Mouse (Mus musculus): Measurements from ENCODE around the gene Phf11c. TPM values are rescaled to one million over a fixed set of nuclear protein-coding genes. Genes with fewer than 3 reads are reported as not detected.
A peak's percentile ranks its signal among the peaks of the same experiment; 100 is the strongest.

Phf11c gene
- polyA plus RNA-seq (2014; fragmentation: Nextera tagmentation; extraction: Ambion mirVana): 0.31 and 0.49 TPM in 2 replicates

- Histone ChIP-seq H3K4me2 (ENCODE audit: low read length) (no peak within 1 kb of the TSS), H3K4me3 (replicated peaks; ENCODE audit: low read depth, low read length) (no peak within 1 kb of the TSS), H3K9ac (replicated peaks; ENCODE audit: low read length) (no peak within 1 kb of the TSS), H3K9me3 (ENCODE audit: control insufficient read depth, low read length) (no peaks in the 10 kb centered on the region), H3K27me3 (ENCODE audit: control insufficient read depth, insufficient read depth, low read length) (no peaks in the 10 kb centered on the region), H3K27ac (replicated peaks; ENCODE audit: low read depth, low read length) (no peak within 1 kb of the TSS), H3K4me1 (ENCODE audit: control insufficient read depth, insufficient read depth, low read length) (no peaks in the 10 kb centered on the region), H3K36me3 (ENCODE audit: control insufficient read depth, insufficient read depth, low read length) (no peaks in the 10 kb centered on the region)
- ATAC-seq (ENCODE audit: low FRiP score, low TSS enrichment): no peak
- 93% methylated on average over 3 of the region's 3 CpGs for WGBS
- no peak for DNase-seq
These were observed at the start of gene Phf11c for GRCm38 (mm10) chr14:59395281-59395680. Gene Phf11c, minus strand, starts transcription at chr14:59395381.

- Histone ChIP-seq H3K27me3 (ENCODE audit: control insufficient read depth, insufficient read depth, low read length) (no peaks in the 10 kb centered on the region), H3K4me3 (replicated peaks; ENCODE audit: low read depth, low read length) (peak overlapping the region; percentile 80), H3K27ac (replicated peaks; ENCODE audit: low read depth, low read length) (peak overlapping the region; percentile 83; the same call in 1 of the 2 replicates), H3K36me3 (ENCODE audit: control insufficient read depth, insufficient read depth, low read length) (no peaks in the 10 kb centered on the region), H3K4me1 (ENCODE audit: control insufficient read depth, insufficient read depth, low read length) (peaks cover 5% of the 10 kb centered on the region), H3K9me3 (ENCODE audit: control insufficient read depth, low read length) (no peaks in the 10 kb centered on the region), H3K4me2 (ENCODE audit: low read length) (peak overlapping the region; percentile 90), H3K9ac (replicated peaks; ENCODE audit: low read length) (peak overlapping the region; percentile 79)
- DNase-seq (no peak), ATAC-seq (ENCODE audit: low FRiP score, low TSS enrichment) (no peak)
- 16% methylated on average over 6 of the region's 6 CpGs for WGBS
These were observed 46.3 kb upstream of the Phf11c start for GRCm38 (mm10) chr14:59441472-59441805.

- Histone ChIP-seq H3K27me3 (ENCODE audit: control insufficient read depth, insufficient read depth, low read length) (no peaks in the 10 kb centered on the region), H3K9me3 (ENCODE audit: control insufficient read depth, low read length) (no peaks in the 10 kb centered on the region), H3K9ac (replicated peaks; ENCODE audit: low read length) (peak within 1 kb of the TSS; percentile 79), H3K4me2 (ENCODE audit: low read length) (peak within 1 kb of the TSS; percentile 90), H3K4me3 (replicated peaks; ENCODE audit: low read depth, low read length) (peak within 1 kb of the TSS; percentile 80), H3K36me3 (ENCODE audit: control insufficient read depth, insufficient read depth, low read length) (no peaks in the 10 kb centered on the region), H3K4me1 (ENCODE audit: control insufficient read depth, insufficient read depth, low read length) (peaks cover 5% of the 10 kb centered on the region), H3K27ac (replicated peaks; ENCODE audit: low read depth, low read length) (peak within 1 kb of the TSS; percentile 83)
- ATAC-seq (ENCODE audit: low FRiP score, low TSS enrichment) (peak; percentile 100), DNase-seq (peak; percentile 96)
- WGBS: under 1% methylated on average over 66 of the region's 66 CpGs
These were observed 45.6 kb upstream of the Phf11c start, which contains the start of the genes Setdb2 and Cab39l for GRCm38 (mm10) chr14:59440558-59441471. Gene Setdb2, minus strand, starts transcription at chr14:59440884. Gene Cab39l, plus strand, starts transcription at chr14:59440972.

- H3K27me3 ChIP-seq (ENCODE audit: control insufficient read depth, insufficient read depth, low read length): no peaks in the 10 kb centered on the region
- DNase-seq (no peak), ATAC-seq (ENCODE audit: low FRiP score, low TSS enrichment) (no peak)
- H3K4me3 ChIP-seq (replicated peaks; ENCODE audit: low read depth, low read length): peak overlapping the region; percentile 80
- H3K4me1 ChIP-seq (ENCODE audit: control insufficient read depth, insufficient read depth, low read length): peaks cover 5% of the 10 kb centered on the region
- 18% methylated on average over 7 of the region's 7 CpGs for WGBS
- H3K36me3 ChIP-seq (ENCODE audit: control insufficient read depth, insufficient read depth, low read length): no peaks in the 10 kb centered on the region
- no peaks in the 10 kb centered on the region for H3K9me3 ChIP-seq (ENCODE audit: control insufficient read depth, low read length)
- H3K9ac ChIP-seq (replicated peaks; ENCODE audit: low read length): peak overlapping the region; percentile 79
- H3K4me2 ChIP-seq (ENCODE audit: low read length): peak overlapping the region; percentile 90
- H3K27ac ChIP-seq (replicated peaks; ENCODE audit: low read depth, low read length): no peak overlapping the region
These were observed 44.9 kb upstream of the Phf11c start for GRCm38 (mm10) chr14:59440039-59440438.

DNA sequence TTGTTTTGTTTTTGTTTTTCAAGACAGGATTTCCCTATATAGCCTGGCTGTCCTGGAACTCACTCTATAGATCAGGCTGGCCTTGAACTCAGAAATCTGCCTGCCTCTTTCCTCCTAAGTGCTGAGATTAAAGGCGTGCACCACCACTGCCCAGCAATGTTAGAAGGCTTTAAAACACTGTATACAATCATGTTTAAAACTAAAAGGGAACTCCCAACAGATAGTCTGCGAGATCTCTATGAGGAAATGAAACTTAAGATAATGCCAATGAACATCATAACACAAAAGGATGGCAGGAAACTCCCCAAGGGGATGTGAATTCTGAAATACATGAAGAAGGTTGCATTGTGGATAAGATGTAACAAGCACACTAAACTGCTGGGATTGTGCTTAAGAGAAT is 43.3 kb upstream of the Phf11c start:
- ATAC-seq (ENCODE audit: low FRiP score, low TSS enrichment): no peak
- 95% methylated on average over 2 of the region's 2 CpGs for WGBS
- no peak overlapping the region for H3K4me2 ChIP-seq (ENCODE audit: low read length)

DNA sequence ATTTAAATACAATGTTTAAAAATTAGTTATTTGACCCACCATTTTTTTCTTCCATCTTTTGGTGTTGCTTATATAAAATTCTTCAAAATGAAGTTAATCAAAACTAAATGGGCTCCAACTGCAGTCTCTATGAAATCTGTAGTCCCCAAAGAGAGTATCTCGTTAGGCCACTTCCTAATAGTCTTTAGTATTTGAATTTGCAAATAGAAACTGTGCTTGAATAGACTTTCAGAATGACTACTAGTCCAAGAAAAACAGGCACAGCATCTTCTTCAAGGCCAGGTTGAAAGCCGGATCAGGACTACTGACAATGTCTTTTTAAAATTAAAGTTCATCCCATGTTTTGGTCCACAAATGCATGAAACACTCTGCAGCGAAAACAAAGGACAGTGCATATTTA is 42.2 kb upstream of the Phf11c start:
- ATAC-seq (ENCODE audit: low FRiP score, low TSS enrichment) (no peak), DNase-seq (no peak)
- Histone ChIP-seq H3K4me3 (replicated peaks; ENCODE audit: low read depth, low read length) (no peak overlapping the region), H3K9ac (replicated peaks; ENCODE audit: low read length) (no peak overlapping the region), H3K4me2 (ENCODE audit: low read length) (no peak overlapping the region), H3K27me3 (ENCODE audit: control insufficient read depth, insufficient read depth, low read length) (no peaks in the 10 kb centered on the region), H3K27ac (replicated peaks; ENCODE audit: low read depth, low read length) (no peak overlapping the region), H3K9me3 (ENCODE audit: control insufficient read depth, low read length) (no peaks in the 10 kb centered on the region), H3K4me1 (ENCODE audit: control insufficient read depth, insufficient read depth, low read length) (peaks cover 5% of the 10 kb centered on the region), H3K36me3 (ENCODE audit: control insufficient read depth, insufficient read depth, low read length) (no peaks in the 10 kb centered on the region)
- 91% methylated on average over 3 of the region's 3 CpGs for WGBS

More for the DNA sequence above, 43.3 kb upstream of the Phf11c start:
- DNase-seq: no peak
- no peaks in the 10 kb centered on the region for H3K27me3 ChIP-seq (ENCODE audit: control insufficient read depth, insufficient read depth, low read length)
- H3K27ac ChIP-seq (replicated peaks; ENCODE audit: low read depth, low read length): no peak overlapping the region
- no peak overlapping the region for H3K9ac ChIP-seq (replicated peaks; ENCODE audit: low read length)
- no peaks in the 10 kb centered on the region for H3K9me3 ChIP-seq (ENCODE audit: control insufficient read depth, low read length)
- H3K4me3 ChIP-seq (replicated peaks; ENCODE audit: low read depth, low read length): no peak overlapping the region
- H3K4me1 ChIP-seq (ENCODE audit: control insufficient read depth, insufficient read depth, low read length): peaks cover 5% of the 10 kb centered on the region
- no peaks in the 10 kb centered on the region for H3K36me3 ChIP-seq (ENCODE audit: control insufficient read depth, insufficient read depth, low read length)

GRCm38 (mm10) chr14:59435206-59435605 is 40.0 kb upstream of the Phf11c start:
- Histone ChIP-seq H3K9me3 (ENCODE audit: control insufficient read depth, low read length) (no peaks in the 10 kb centered on the region), H3K36me3 (ENCODE audit: control insufficient read depth, insufficient read depth, low read length) (no peaks in the 10 kb centered on the region), H3K27ac (replicated peaks; ENCODE audit: low read depth, low read length) (no peak overlapping the region), H3K4me3 (replicated peaks; ENCODE audit: low read depth, low read length) (no peak overlapping the region), H3K9ac (replicated peaks; ENCODE audit: low read length) (no peak overlapping the region), H3K4me1 (ENCODE audit: control insufficient read depth, insufficient read depth, low read length) (peaks cover 5% of the 10 kb centered on the region), H3K27me3 (ENCODE audit: control insufficient read depth, insufficient read depth, low read length) (no peaks in the 10 kb centered on the region), H3K4me2 (ENCODE audit: low read length) (no peak overlapping the region)
- no peak for DNase-seq
- ATAC-seq (ENCODE audit: low FRiP score, low TSS enrichment): no peak

DNA sequence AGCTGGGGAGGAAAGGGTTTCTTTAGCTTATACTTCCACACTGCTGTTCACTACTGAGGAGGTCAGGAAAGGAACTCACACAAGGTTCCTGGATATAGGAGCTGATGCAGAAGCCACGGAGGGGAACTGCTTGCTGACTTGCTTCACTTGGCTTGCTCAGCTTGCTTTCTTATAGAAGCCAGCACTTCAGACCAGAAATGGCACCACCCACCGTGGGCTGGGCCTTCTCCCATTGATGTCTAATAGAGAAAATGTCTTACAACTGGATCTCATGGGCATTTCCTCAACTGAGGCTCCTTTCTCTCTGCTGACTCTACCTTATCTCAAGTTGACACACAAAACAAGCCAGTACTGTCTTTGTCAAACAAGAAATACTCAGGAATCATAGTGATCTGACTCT is 38.7 kb upstream of the Phf11c start:
- Histone ChIP-seq H3K4me1 (ENCODE audit: control insufficient read depth, insufficient read depth, low read length) (no peaks in the 10 kb centered on the region), H3K9me3 (ENCODE audit: control insufficient read depth, low read length) (no peaks in the 10 kb centered on the region), H3K27me3 (ENCODE audit: control insufficient read depth, insufficient read depth, low read length) (no peaks in the 10 kb centered on the region), H3K27ac (replicated peaks; ENCODE audit: low read depth, low read length) (no peak overlapping the region), H3K4me2 (ENCODE audit: low read length) (no peak overlapping the region), H3K4me3 (replicated peaks; ENCODE audit: low read depth, low read length) (no peak overlapping the region), H3K9ac (replicated peaks; ENCODE audit: low read length) (no peak overlapping the region), H3K36me3 (ENCODE audit: control insufficient read depth, insufficient read depth, low read length) (no peaks in the 10 kb centered on the region)
- WGBS: 74% methylated on average over 2 of the region's 2 CpGs
- ATAC-seq (ENCODE audit: low FRiP score, low TSS enrichment) (no peak), DNase-seq (no peak)

GRCm38 (mm10) chr14:59430556-59430955 is 35.4 kb upstream of the Phf11c start:
- DNase-seq: no peak
- no peak overlapping the region for H3K4me3 ChIP-seq (replicated peaks; ENCODE audit: low read depth, low read length)
- H3K36me3 ChIP-seq (ENCODE audit: control insufficient read depth, insufficient read depth, low read length): no peaks in the 10 kb centered on the region
- H3K4me2 ChIP-seq (ENCODE audit: low read length): no peak overlapping the region
- WGBS: 81% methylated on average over 1 of the region's 1 CpGs
- no peaks in the 10 kb centered on the region for H3K9me3 ChIP-seq (ENCODE audit: control insufficient read depth, low read length)
- no peak for ATAC-seq (ENCODE audit: low FRiP score, low TSS enrichment)
- no peaks in the 10 kb centered on the region for H3K4me1 ChIP-seq (ENCODE audit: control insufficient read depth, insufficient read depth, low read length)
- no peaks in the 10 kb centered on the region for H3K27me3 ChIP-seq (ENCODE audit: control insufficient read depth, insufficient read depth, low read length)
- no peak overlapping the region for H3K9ac ChIP-seq (replicated peaks; ENCODE audit: low read length)
- no peak overlapping the region for H3K27ac ChIP-seq (replicated peaks; ENCODE audit: low read depth, low read length)
